Mouse (Mus musculus): ENCODE measurements around the gene Gm3755.
"Not testable (repeated sequence)": the region's sequence is repeated elsewhere in the genome, so short reads cannot be mapped to it uniquely, and the experiment has no call there.

Gm3755 gene

DNA sequence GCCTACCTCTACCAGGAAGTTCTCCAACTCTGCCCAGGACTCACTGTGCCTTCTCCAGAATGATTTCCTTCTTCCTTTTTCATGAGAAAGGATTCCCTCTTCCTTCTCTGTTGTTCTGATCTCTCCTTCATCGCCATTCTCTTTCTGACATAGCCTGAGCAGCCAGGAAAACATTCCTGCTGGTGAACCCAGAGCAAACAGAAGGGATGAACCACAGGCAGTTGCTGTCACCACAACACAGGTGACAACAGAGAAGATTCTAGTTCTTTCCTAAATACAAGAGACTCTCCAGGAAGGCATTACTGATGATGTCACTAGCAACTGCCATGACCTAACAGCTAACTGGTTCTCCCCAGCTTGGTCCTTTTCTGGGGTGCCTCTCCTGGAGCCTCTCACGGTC lies at the start of gene Gm3755:
Gene Gm3755, minus strand, starts transcription at position 101 of the 400 bp plus-strand sequence.
- not testable (repeated sequence) for DNase-seq (ENCODE audit: low spot score)

- not testable (repeated sequence) for DNase-seq (ENCODE audit: low spot score)
These were observed 38.0 kb upstream of the Gm3755 start for GRCm38 (mm10) chr14:7488731-7489130.

- DNase-seq (ENCODE audit: low spot score) = not testable (repeated sequence)
These were observed 32.9 kb upstream of the Gm3755 start, which contains the start of gene Gm3752 for GRCm38 (mm10) chr14:7483662-7484061. TSS of gene Gm3752 (minus strand) at chr14:7483762.

DNA sequence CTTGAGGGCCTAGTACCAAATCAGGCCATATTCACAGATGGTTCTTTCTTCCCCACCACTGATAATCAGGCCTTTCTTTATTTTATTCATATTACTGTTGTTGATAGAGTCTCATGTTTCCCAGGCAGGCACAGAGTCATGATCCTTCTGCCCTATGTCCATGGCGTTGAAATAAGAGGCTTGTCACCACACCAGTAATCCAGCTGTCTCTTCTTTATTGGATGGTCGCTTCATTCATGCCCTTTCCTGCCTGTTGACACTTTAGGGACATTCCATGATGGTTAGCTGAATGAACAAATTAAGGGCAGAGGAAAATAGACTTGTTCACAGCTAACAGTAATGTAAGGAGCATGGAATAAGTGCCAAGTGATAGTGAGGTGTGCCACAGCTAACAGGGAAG lies 28.2 kb downstream of the Gm3755 start:
- DNase-seq (ENCODE audit: low spot score) = not testable (repeated sequence)

All from layer of hippocampus, adult 9-10 months (tissue).